Mouse (Mus musculus) macrophage (primary cell): Measurements from ENCODE around the gene Idua. TPM values are rescaled to one million over a fixed set of nuclear protein-coding genes. Genes with fewer than 3 reads are reported as not detected.

Experiments used
- H3K27ac ChIP-seq: fragments of 350-480 bp; formaldehyde crosslinking; 2 replicates; pipeline ENCODE4 v1.9.0; 2021
- H3K36me3 ChIP-seq: fragments of 350-480 bp; formaldehyde crosslinking; 2 replicates; pipeline ENCODE4 v1.9.0; 2021; ENCODE audit errors: inconsistent target
- H3K4me3 ChIP-seq: fragments of 350-480 bp; formaldehyde crosslinking; 2 replicates; pipeline ENCODE4 v1.9.0; 2021; ENCODE audit errors: inconsistent target
- H3K79me2 ChIP-seq: fragments of 350-480 bp; formaldehyde crosslinking; 2 replicates; pipeline ENCODE4 v1.9.0; 2021; ENCODE audit errors: inconsistent target
- whole genome bisulfite sequencing: methylation state at CpG from one replicate; pipeline ENCODE4 v1.1.7; 2026; ENCODE audit warnings: inconsistent platforms; ENCODE audit not compliant: missing documents; 5-methylcytosine and 5-hydroxymethylcytosine counted together
- polyA plus RNA-seq: library from polyadenylated mRNA; stranded (reverse); fragments of 250-400 nt; gene quantifications from 3 replicates; pipeline ENCODE4 v1.2.4, GENCODE M21; 2018; ENCODE audit warnings: inconsistent platforms

Idua gene
- polyA plus RNA-seq, 1 experiment from 2014 or later, result 50.8 TPM

DNA sequence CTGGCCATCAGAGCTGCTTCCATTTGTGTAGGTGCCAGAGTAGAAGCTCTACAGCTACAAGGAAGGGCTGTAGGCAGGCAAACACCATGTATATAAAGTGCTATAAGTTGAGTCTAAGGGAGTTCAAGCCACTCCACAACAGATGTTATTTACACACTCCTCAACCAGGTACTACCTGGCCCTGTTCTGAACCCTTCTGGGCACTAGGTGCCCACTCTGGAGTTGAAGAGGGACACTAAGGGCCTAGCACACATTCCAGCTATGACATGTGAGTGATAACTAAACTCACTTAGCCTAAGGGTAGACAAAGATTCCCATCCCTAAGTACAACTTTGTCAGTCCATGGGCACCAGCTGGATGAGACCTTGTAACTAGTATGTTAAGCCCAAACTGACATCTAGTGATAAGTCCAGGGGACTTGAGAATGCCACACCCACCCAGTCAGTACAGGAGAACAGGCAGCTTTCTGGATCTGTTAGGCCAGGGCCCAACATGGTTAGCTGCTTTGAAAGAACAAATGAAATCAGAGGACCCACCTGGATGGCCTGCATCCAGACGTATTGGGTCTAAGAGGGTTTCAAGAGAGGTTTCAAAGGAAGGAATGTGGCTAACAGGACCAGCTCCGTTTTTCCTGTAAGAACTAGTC is 12.2 kb upstream of the Idua start:
- H3K4me3 ChIP-seq, result no peak overlapping the region
- no peaks in the 10 kb centered on the region for H3K79me2 ChIP-seq
- WGBS, result 100% methylated on average over 2 of the region's 2 CpGs
- no peak overlapping the region for H3K27ac ChIP-seq
- H3K36me3 ChIP-seq, result peaks cover 85% of the 10 kb centered on the region

DNA sequence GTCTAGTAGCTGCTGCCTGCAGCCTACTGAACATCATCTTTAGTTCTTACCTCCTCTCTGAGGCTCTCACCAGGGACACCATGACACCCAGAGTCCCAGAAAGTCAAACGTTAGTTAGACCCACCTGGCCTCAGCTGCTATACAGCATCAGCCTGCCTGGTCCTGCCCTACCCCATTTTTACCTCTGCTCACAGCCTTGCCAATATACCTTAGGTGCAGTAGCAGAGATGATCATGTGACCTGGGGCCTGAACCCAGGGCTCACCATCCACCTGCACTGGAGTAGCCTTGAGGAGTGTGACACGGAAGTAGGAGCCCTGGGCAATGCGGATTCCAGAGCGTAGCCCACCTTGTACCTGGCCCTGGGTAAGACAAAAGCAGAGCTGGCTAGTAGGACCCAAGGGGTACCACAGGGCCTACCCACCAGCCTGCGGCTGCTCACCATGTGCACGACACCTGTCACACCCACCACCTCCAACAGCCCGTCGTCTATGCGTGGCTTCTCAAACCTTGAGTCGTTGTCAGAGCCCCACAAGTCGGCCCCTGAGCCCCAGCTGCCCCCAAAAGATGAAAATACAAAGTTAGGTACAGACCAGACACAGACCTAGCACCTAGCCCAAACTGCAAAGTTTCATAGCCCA is 11.1 kb upstream of the Idua start:
- Histone ChIP-seq H3K36me3 (peaks cover 85% of the 10 kb centered on the region), H3K27ac (no peak overlapping the region), H3K79me2 (no peaks in the 10 kb centered on the region), H3K4me3 (no peak overlapping the region)
- 91% methylated on average over 11 of the region's 11 CpGs for WGBS

DNA sequence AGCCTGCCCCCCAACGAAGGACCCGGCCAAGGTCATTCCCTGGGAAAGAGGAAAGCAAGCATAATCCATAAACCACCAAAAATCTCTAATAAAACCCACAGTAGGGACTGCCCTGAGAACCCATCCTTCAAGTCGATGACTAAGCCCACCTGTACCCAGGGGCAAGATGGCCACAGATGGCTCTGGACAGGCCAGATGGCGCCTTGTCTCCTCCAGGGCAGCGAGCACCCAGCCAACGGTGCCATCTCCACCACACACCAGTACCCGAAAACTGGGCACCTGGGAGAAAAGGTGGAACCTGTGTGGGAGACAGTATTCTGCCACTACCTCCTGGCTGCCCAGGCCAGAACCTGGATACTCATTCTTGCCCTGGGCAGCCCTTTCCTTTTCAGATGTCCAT is 9.8 kb upstream of the Idua start:
- Histone ChIP-seq H3K36me3 (peaks cover 85% of the 10 kb centered on the region), H3K27ac (no peak overlapping the region), H3K79me2 (no peaks in the 10 kb centered on the region), H3K4me3 (no peak overlapping the region)
- WGBS, result 94% methylated on average over 7 of the region's 7 CpGs

DNA sequence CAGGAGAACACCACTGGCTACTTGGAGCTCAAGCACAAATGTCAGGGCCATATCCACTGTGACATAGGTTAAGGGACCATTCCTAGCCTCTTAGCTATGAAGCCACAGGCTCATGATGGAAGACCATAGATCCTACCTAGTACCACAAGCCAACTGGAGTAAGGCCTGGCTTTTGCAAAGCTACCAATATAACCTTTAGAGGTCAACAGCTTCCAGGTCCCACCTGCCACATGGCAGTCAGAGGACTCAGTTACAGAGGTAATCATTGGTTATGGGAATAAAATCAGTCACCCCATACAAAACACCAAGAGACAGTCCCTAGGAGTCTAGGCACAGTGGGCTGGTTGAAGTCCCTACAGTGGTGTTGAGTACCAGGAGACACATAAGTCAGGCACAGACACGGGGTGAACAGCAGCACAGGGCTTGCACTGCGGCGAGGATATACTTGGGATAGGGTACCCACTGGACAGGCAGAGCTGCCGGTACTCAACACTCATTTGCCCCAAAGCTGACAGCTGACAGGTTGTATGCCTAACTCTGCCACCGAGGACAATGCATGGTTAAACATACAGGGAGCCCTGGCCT is 8.9 kb upstream of the Idua start:
- H3K79me2 ChIP-seq, result no peaks in the 10 kb centered on the region
- WGBS, result 86% methylated on average over 5 of the region's 5 CpGs
- H3K4me3 ChIP-seq, result no peak overlapping the region
- peaks cover 86% of the 10 kb centered on the region for H3K36me3 ChIP-seq
- no peak overlapping the region for H3K27ac ChIP-seq

DNA sequence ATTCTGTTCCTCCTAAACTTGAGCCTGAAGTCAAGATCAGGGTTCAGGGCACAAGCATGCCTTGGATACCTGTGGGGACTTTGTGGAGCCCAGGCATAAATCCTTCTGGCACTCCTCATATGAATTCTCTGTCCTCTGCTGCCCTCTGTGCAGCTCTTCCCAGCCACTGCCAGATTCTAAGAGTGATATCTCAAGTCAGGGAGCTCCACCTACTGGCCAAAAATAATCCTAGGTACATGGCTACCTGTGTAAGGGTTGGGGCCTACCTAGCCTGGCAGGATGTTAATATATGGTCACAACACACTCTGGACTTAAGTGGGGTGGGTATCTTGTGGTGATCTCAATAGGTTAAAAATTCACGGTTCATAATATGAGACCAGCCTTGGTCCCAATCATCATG is 8.3 kb upstream of the Idua start:
- Histone ChIP-seq H3K27ac (no peak overlapping the region), H3K4me3 (no peak overlapping the region), H3K79me2 (no peaks in the 10 kb centered on the region), H3K36me3 (peaks cover 86% of the 10 kb centered on the region)
- WGBS, result 75% methylated on average over 1 of the region's 1 CpGs

DNA sequence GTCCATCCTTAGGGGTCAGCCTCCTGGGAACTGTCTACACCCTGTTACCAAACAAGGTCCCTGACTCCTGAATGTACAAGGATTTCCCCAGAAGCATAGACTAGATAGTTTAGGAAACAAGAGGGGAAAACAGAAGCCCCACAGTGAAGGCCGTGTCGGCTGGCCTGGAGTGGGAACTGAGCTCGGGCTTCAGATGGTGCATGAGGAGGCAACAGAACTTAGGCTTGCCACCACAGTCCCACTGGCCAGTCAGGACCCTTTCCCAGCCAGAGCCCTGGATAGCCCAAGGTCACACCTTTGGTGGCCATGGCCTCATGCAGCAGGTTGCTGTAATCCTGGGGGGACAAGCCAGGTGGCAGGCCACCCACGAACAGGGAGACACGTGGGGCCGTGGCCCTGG is 6.8 kb upstream of the Idua start:
- H3K79me2 ChIP-seq, result peaks cover 2% of the 10 kb centered on the region; the same call in 1 of the 2 replicates
- peaks cover 83% of the 10 kb centered on the region for H3K36me3 ChIP-seq
- 93% methylated on average over 6 of the region's 6 CpGs for WGBS
- no peak overlapping the region for H3K4me3 ChIP-seq
- no peak overlapping the region for H3K27ac ChIP-seq

DNA sequence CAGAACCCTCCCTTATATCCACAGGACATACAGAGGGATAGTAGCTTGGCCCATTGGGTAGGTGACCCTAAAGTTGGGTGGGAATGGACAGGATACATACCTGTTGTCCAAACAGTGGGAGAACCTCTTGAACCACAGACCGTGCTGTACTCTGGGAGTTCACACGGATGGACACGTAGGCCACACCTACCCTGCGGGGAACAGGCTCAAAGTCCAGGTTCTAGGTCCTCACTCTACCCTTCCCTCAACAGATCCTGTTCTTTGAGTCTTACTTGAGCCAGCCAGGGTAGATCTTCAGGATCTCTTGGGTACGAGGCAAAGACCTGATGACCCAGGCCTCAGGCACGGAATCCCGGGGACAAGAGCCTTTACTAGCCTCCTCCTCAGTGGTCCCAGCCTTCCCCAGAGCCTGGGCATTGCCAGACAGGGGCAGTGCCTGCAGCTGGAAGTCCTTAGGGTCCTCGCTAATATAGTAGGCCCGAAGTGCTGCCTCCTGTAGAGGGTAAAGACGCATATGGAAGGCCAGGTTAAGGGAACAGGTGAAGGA is 5.6 kb upstream of the Idua start:
- H3K79me2 ChIP-seq, result peaks cover 13% of the 10 kb centered on the region; the same call in 1 of the 2 replicates
- no peak overlapping the region for H3K27ac ChIP-seq
- 99% methylated on average over 8 of the region's 10 CpGs for WGBS
- no peak overlapping the region for H3K4me3 ChIP-seq
- H3K36me3 ChIP-seq, result peaks cover 71% of the 10 kb centered on the region

DNA sequence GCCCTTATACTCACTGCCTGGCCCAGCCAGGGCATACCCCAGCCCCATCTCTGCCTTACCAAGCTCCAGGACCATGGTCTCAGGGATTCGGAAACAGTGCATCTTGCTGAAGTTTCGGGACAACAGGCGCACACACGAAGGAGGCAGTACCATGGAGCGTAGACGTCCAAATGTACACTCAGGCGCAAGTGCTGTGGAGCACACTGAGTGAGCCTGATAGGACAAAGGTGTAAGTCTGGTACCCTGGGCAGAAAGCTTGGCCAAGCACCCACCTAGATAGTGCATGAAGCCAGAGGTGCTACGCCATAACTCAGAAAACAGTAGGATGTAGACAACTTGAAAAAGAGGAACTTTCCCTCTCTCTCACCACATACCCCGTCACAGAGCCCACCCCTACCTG is 4.8 kb upstream of the Idua start:
- peaks cover 22% of the 10 kb centered on the region; the same call in 1 of the 2 replicates for H3K79me2 ChIP-seq
- no peak overlapping the region for H3K4me3 ChIP-seq
- H3K27ac ChIP-seq, result no peak overlapping the region
- peaks cover 63% of the 10 kb centered on the region for H3K36me3 ChIP-seq
- 87% methylated on average over 9 of the region's 9 CpGs for WGBS

DNA sequence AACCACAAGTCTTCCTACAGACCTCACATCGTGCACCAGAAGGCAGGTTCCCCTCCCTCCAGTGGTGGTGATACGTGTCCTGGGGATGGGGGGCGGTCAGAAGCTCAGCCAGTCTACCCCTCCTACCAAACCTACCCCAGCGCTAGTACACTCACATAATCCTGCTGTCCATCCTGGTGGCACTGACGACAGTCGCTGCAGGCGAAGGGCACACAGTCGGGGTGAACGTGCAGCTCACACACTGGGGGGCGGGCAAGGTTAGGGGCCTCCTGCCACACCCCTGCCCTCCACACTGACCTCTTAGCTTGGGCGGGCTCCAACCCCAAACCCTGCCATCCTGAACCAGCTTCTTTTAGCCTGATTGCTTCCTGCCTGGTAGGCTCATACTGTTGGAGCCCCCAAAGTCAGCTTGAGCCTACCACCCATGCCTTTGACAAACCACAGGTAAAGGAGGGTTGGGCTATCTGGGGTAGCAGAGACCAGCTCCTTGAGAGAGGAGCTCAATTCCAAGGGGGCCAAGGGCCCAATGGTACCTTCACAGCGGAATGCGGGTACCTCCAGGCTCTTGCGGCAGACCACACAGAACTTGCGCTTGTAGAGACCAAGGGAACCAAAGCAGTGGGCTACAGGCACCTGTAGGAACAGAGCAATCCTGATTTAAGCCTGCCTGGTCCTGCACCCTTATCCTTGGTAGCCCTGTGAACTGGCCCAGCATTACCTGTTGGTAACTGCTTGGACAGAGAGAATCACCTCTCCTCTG is 4.1 kb upstream of the Idua start:
- WGBS, result 93% methylated on average over 15 of the region's 15 CpGs
- H3K36me3 ChIP-seq, result peaks cover 59% of the 10 kb centered on the region

DNA sequence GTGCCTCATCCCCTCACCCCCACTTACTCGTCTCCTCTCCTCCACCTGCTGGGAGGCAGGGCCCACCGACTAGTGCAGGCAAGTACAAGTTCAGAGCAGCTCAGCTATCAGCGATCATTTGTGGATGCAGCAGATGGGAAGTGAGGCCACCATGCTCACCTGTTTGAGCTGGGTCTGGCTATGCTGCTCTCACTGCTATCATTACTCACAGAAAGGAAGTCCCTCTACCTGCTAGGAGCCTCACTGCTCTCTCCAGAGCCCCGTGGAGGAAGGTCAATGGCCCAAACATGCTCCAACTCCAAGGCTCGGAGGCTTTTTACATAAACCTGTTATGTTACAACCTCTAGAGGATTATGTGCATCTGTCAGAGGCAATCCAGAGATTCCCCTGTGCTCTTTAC is 2.7 kb upstream of the Idua start:
- H3K4me3 ChIP-seq, result no peak overlapping the region
- WGBS, result 87% methylated on average over 4 of the region's 5 CpGs
- H3K79me2 ChIP-seq, result peaks cover 22% of the 10 kb centered on the region; the same call in 1 of the 2 replicates
- H3K36me3 ChIP-seq, result peaks cover 55% of the 10 kb centered on the region
- H3K27ac ChIP-seq, result no peak overlapping the region

More for the DNA sequence above, 4.1 kb upstream of the Idua start:
- Histone ChIP-seq H3K79me2 (peaks cover 22% of the 10 kb centered on the region; the same call in 1 of the 2 replicates), H3K4me3 (no peak overlapping the region), H3K27ac (no peak overlapping the region)

DNA sequence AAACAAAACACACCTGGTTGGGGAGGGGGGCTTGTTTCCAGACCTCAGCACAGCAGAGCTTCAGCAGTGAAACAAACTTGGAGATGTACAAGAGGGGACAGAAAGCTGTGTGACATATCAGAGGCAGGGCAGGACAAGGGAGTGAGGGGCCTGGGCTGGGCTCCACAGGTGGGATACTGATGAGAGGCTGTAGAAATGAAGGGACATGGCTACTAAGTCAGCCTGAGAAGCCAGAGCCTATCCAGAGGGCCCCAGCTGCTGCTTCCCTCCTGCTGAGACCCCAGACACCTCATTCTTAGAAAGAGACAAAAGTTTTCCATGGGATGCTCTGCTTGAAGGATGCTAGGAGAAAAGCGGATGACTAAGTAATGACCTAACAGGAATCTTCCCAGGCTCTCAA is 1.5 kb upstream of the Idua start:
- H3K36me3 ChIP-seq, result peaks cover 43% of the 10 kb centered on the region
- 91% methylated on average over 1 of the region's 1 CpGs for WGBS
- H3K4me3 ChIP-seq, result no peak overlapping the region
- no peak overlapping the region for H3K27ac ChIP-seq
- H3K79me2 ChIP-seq, result peaks cover 22% of the 10 kb centered on the region; the same call in 1 of the 2 replicates

DNA sequence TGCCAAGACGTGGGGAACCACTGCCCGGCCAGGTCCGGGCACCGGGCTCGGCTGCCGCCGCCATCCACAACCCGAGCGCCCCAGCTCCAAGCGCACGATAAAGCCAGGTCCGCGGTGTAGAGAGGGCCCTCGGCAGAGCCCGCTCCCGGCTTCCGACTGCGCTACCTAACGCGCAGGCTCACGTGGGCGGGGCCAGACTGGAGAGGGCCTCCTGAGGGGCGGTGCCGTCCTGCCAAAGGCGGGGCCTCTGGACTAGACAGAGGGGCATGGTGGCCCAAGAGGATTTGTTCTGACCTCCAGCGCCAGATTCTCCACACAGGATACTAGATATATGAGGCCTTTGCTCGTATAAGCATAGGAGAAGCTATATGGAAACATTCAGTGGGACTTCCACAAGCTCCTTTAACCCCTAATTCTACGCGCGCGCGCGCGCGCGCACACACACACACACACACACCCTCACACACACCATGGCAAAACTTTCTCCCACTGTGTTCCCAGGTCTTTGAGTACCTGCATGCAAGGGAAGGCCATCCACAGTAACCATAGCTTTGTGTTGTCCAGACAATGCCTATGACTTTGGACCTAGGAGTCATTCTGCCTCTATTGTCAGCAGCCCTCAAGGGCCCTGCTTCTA is 619 bp downstream of the Idua start:
- H3K36me3 ChIP-seq, result peaks cover 21% of the 10 kb centered on the region; the same call in 1 of the 2 replicates
- H3K79me2 ChIP-seq, result peaks cover 22% of the 10 kb centered on the region; the same call in 1 of the 2 replicates
- peak overlapping the region; percentile 92 for H3K4me3 ChIP-seq
- H3K27ac ChIP-seq, result no peak overlapping the region
- WGBS, result 16% methylated on average over 36 of the region's 36 CpGs

DNA sequence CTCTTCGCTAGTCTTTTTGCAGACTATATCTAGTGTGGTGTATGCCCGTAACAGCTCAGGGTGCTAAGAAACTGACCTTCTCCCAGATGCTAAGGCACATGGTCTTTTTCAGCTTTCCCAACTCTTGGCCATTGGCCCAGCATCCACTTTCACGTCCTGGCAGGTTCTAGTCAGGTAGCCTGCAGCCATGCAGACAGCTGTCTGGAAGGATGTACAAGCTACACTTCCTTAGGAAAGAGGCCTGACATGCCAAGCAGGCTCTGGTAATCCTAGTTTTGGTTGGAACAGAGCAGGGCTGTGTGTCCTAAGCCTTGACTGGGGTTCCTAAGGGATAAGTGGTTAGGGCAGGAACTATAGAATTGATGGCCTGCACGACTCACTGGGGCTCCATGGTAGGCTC is 2.6 kb downstream of the Idua start:
- Histone ChIP-seq H3K79me2 (peaks cover 22% of the 10 kb centered on the region; the same call in 1 of the 2 replicates), H3K4me3 (no peak overlapping the region), H3K36me3 (peaks cover 2% of the 10 kb centered on the region; the same call in 1 of the 2 replicates), H3K27ac (no peak overlapping the region)
- 84% methylated on average over 4 of the region's 4 CpGs for WGBS

DNA sequence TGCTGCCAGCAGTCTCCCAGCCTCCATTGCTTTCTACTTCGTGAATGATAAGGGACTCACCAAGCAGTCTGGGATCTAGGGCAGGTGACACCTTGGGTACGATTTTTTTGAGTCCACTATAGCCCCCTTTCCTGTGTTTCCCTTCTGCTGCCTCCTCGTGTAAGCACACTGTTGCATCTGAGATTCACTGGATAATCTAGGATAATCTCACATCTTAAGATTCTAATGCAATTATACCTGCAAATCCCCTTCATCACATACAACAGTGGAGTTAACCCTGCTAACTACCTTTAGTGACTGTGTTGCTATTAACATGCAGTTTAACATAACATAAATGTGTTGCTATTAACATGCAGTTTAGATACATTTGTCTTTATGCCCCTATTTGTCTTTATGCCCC is 4.9 kb downstream of the Idua start:
- peaks cover 12% of the 10 kb centered on the region for H3K79me2 ChIP-seq
- H3K36me3 ChIP-seq, result no peaks in the 10 kb centered on the region
- H3K4me3 ChIP-seq, result no peak overlapping the region
- 76% methylated on average over 3 of the region's 3 CpGs for WGBS
- H3K27ac ChIP-seq, result no peak overlapping the region
